Mouse (Mus musculus) lung, embryonic 14.5 days (tissue): Measurements from ENCODE around the gene Lsm4. TPM values are rescaled to one million over a fixed set of nuclear protein-coding genes. Genes with fewer than 3 reads are reported as not detected.

Experiments used
- ATAC-seq: fragments of 200-750 bp; cut with Nextera tagmentation; 2 replicates; pipeline ENCODE4 v1.8.0; 2017; ENCODE audit warnings: mild to moderate bottlenecking, moderate TSS enrichment, moderate library complexity; ENCODE audit not compliant: insufficient read depth
- DNase-seq: peaks from one replicate; pipeline ENCODE4 v3.0.0-alpha.2; 2015
- H3K27ac ChIP-seq: fragments of 300-500 bp; sonication (generic); 2 replicates; pipeline ENCODE4 v1.5.1; 2014; ENCODE audit warnings: low read depth, mild to moderate bottlenecking, moderate library complexity
- H3K27me3 ChIP-seq: fragments of 300-500 bp; sonication (generic); 2 replicates; pipeline ENCODE4 v1.6.1; 2014; ENCODE audit warnings: low read length, control low read depth; ENCODE audit not compliant: insufficient read depth
- H3K36me3 ChIP-seq: fragments of 300-500 bp; sonication (generic); 2 replicates; pipeline ENCODE4 v1.6.1; 2014; ENCODE audit warnings: control low read depth; ENCODE audit not compliant: insufficient read depth
- H3K4me1 ChIP-seq: fragments of 300-500 bp; sonication (generic); 2 replicates; pipeline ENCODE4 v1.6.1; 2014; ENCODE audit warnings: antibody characterized with exemption, control low read depth; ENCODE audit not compliant: insufficient read depth
- H3K4me2 ChIP-seq: fragments of 300-500 bp; sonication (generic); 2 replicates; pipeline ENCODE4 v1.6.1; 2014; ENCODE audit warnings: mild to moderate bottlenecking
- H3K4me3 ChIP-seq: fragments of 300-500 bp; sonication (generic); 2 replicates; pipeline ENCODE4 v1.5.1; 2014; ENCODE audit warnings: low read depth, low read length
- H3K9ac ChIP-seq: fragments of 300-500 bp; sonication (generic); 2 replicates; pipeline ENCODE4 v1.6.1; 2014
- H3K9me3 ChIP-seq: fragments of 300-500 bp; sonication (generic); 2 replicates; pipeline ENCODE4 v1.6.1; 2016; ENCODE audit warnings: low read depth, low read length, control low read depth
- CTCF ChIP-seq: IDR thresholded peaks from 2 replicates; pipeline ENCODE4 v1.5.1; 2016; ENCODE audit warnings: antibody characterized with exemption, low read depth
- WGBS: fragments of 180-500 bp; shearing (Covaris S2); extraction: QIAGEN DNeasy Blood & Tissue Kit; methylation state at CpG from one replicate; pipeline ENCODE4 v1.1.7; 2014; 5-methylcytosine and 5-hydroxymethylcytosine counted together
- polyA plus RNA-seq: library from polyadenylated mRNA; unstranded; fragments of >200 nt; fragmentation: Nextera tagmentation; extraction: Ambion mirVana; gene quantifications from 2 replicates; pipeline ENCODE4 v1.2.1, GENCODE M21; 2014

The Lsm4 gene
- polyA plus RNA-seq, 1 experiment from 2014 or later = 327 TPM

- H3K4me1 ChIP-seq = peaks cover 10% of the 10 kb centered on the region; the same call in 1 of the 2 replicates
- no peak for TF ChIP-seq CTCF
- WGBS = 19% methylated on average over 24 of the region's 24 CpGs
- no peak overlapping the region for H3K27ac ChIP-seq
- H3K27me3 ChIP-seq = 0 out of 2 replicates have a peak, but pooled peaks cover 10% of the 10 kb centered on the region
- H3K9ac ChIP-seq = 0 out of 2 replicates have a peak overlapping the region, but pooled peaks have one; percentile 6
- DNase-seq (peak; percentile 41), ATAC-seq (no peak)
- peak overlapping the region; percentile 29; the same call in 1 of the 2 replicates for H3K4me2 ChIP-seq
- peak overlapping the region; percentile 8; the same call in 1 of the 2 replicates for H3K4me3 ChIP-seq
- no peaks in the 10 kb centered on the region for H3K9me3 ChIP-seq
- H3K36me3 ChIP-seq = no peaks in the 10 kb centered on the region
Measured at GRCm38 (mm10) chr8:70631436-70631835, 41.6 kb upstream of the Lsm4 start.

GRCm38 (mm10) chr8:70632346-70632892 is 40.6 kb upstream of the Lsm4 start, which contains the start of gene Gdf15:
Gene Gdf15, minus strand, starts transcription at chr8:70632456.
- ATAC-seq = no peak
- peaks cover 10% of the 10 kb centered on the region; the same call in 1 of the 2 replicates for H3K4me1 ChIP-seq
- H3K9me3 ChIP-seq = no peaks in the 10 kb centered on the region
- H3K36me3 ChIP-seq = no peaks in the 10 kb centered on the region
- peak within 1 kb of the TSS; percentile 29; the same call in 1 of the 2 replicates for H3K4me2 ChIP-seq
- H3K27ac ChIP-seq = no peak within 1 kb of the TSS
- DNase-seq = no peak
- TF ChIP-seq CTCF = no peak
- 0 out of 2 replicates have a peak, but pooled peaks cover 10% of the 10 kb centered on the region for H3K27me3 ChIP-seq
- 66% methylated on average over 6 of the region's 6 CpGs for WGBS
- H3K4me3 ChIP-seq = peak within 1 kb of the TSS; percentile 8; the same call in 1 of the 2 replicates
- H3K9ac ChIP-seq = 0 out of 2 replicates have a peak within 1 kb of the TSS, but pooled peaks have one; percentile 6

GRCm38 (mm10) chr8:70634066-70634465 is 39.0 kb upstream of the Lsm4 start:
- no peak overlapping the region for H3K4me2 ChIP-seq
- peaks cover 10% of the 10 kb centered on the region; the same call in 1 of the 2 replicates for H3K4me1 ChIP-seq
- H3K36me3 ChIP-seq = no peaks in the 10 kb centered on the region
- no peak for TF ChIP-seq CTCF
- H3K27ac ChIP-seq = no peak overlapping the region; the same call in 1 of the 2 replicates
- H3K27me3 ChIP-seq = 0 out of 2 replicates have a peak, but pooled peaks cover 10% of the 10 kb centered on the region
- ATAC-seq (no peak), DNase-seq (peak; percentile 81)
- WGBS = 40% methylated on average over 6 of the region's 6 CpGs
- H3K9ac ChIP-seq = no peak overlapping the region
- H3K4me3 ChIP-seq = no peak overlapping the region
- H3K9me3 ChIP-seq = no peaks in the 10 kb centered on the region

GRCm38 (mm10) chr8:70635527-70635926 is 37.5 kb upstream of the Lsm4 start:
- Histone ChIP-seq H3K4me2 (no peak overlapping the region), H3K9ac (no peak overlapping the region), H3K27me3 (0 out of 2 replicates have a peak, but pooled peaks cover 10% of the 10 kb centered on the region), H3K9me3 (no peaks in the 10 kb centered on the region), H3K27ac (no peak overlapping the region), H3K36me3 (no peaks in the 10 kb centered on the region), H3K4me1 (peaks cover 10% of the 10 kb centered on the region; the same call in 1 of the 2 replicates), H3K4me3 (no peak overlapping the region)
- no peak for ATAC-seq
- 76% methylated on average over 6 of the region's 6 CpGs for WGBS
- TF ChIP-seq CTCF = no peak
- DNase-seq = no peak

GRCm38 (mm10) chr8:70636838-70637237 is 36.2 kb upstream of the Lsm4 start:
- no peak for TF ChIP-seq CTCF
- no peak for ATAC-seq
- no peak overlapping the region for H3K4me3 ChIP-seq
- H3K4me2 ChIP-seq = no peak overlapping the region
- no peaks in the 10 kb centered on the region for H3K9me3 ChIP-seq
- 0 out of 2 replicates have a peak, but pooled peaks cover 3% of the 10 kb centered on the region for H3K27me3 ChIP-seq
- 0 out of 2 replicates have a peak, but pooled peaks cover 6% of the 10 kb centered on the region for H3K4me1 ChIP-seq
- no peak for DNase-seq
- WGBS = 42% methylated on average over 8 of the region's 8 CpGs
- H3K27ac ChIP-seq = no peak overlapping the region
- H3K36me3 ChIP-seq = no peaks in the 10 kb centered on the region
- H3K9ac ChIP-seq = no peak overlapping the region

GRCm38 (mm10) chr8:70638752-70639151 is 34.3 kb upstream of the Lsm4 start:
- H3K4me2 ChIP-seq = no peak overlapping the region
- ATAC-seq (no peak), DNase-seq (no peak)
- H3K4me1 ChIP-seq = 0 out of 2 replicates have a peak, but pooled peaks cover 6% of the 10 kb centered on the region
- TF ChIP-seq CTCF = no peak
- no peak overlapping the region for H3K4me3 ChIP-seq
- no peaks in the 10 kb centered on the region for H3K36me3 ChIP-seq
- no peak overlapping the region for H3K9ac ChIP-seq
- H3K9me3 ChIP-seq = no peaks in the 10 kb centered on the region
- no peak overlapping the region for H3K27ac ChIP-seq
- WGBS = 60% methylated on average over 9 of the region's 9 CpGs
- no peaks in the 10 kb centered on the region for H3K27me3 ChIP-seq

- no peak overlapping the region for H3K4me2 ChIP-seq
- H3K36me3 ChIP-seq = no peaks in the 10 kb centered on the region
- no peak overlapping the region for H3K4me3 ChIP-seq
- ATAC-seq (no peak), DNase-seq (no peak)
- no peak overlapping the region for H3K27ac ChIP-seq
- no peak for TF ChIP-seq CTCF
- H3K4me1 ChIP-seq = peaks cover 9% of the 10 kb centered on the region
- H3K9me3 ChIP-seq = no peaks in the 10 kb centered on the region
- H3K27me3 ChIP-seq = no peaks in the 10 kb centered on the region
- WGBS = 65% methylated on average over 3 of the region's 3 CpGs
- no peak overlapping the region for H3K9ac ChIP-seq
Measured at GRCm38 (mm10) chr8:70643019-70643418, 30.0 kb upstream of the Lsm4 start.
